Mouse (Mus musculus) CH12.LX (cell line): ENCODE results near the gene Crat.

Source experiments
- CTCF ChIP-seq, 2 experiments: IDR thresholded peaks in 1 of 2; conservative IDR thresholded peaks in 1 of 2; 2 replicates each; pipeline ENCODE4 v1.5.1; 2011 to 2012; ENCODE audit warnings: low read depth in 2 of 2, low read length in 2 of 2, improper control_type of control experiment in 1 of 2, inconsistent platforms in 1 of 2, mild to moderate bottlenecking in 1 of 2, moderate library complexity in 1 of 2
- NELFE ChIP-seq: IDR thresholded peaks from 2 replicates; pipeline ENCODE4 v1.6.1; 2011; ENCODE audit warnings: low read depth, low read length, improper control_type of control experiment
- POLR2A ChIP-seq: IDR thresholded peaks from 2 replicates; pipeline ENCODE4 v1.6.1; 2011; ENCODE audit warnings: low read depth, mild to moderate bottlenecking, improper control_type of control experiment, low read length
- RCOR1 ChIP-seq: conservative IDR thresholded peaks from 2 replicates; pipeline ENCODE4 v1.6.1; 2012; ENCODE audit warnings: low read depth, mild to moderate bottlenecking, inconsistent platforms, low read length, improper control_type of control experiment
- USF1 ChIP-seq: IDR thresholded peaks from 2 replicates; pipeline ENCODE4 v1.6.1; 2014; ENCODE audit warnings: low read depth, mild to moderate bottlenecking, inconsistent platforms, low read length, improper control_type of control experiment
- USF2 ChIP-seq: conservative IDR thresholded peaks from 2 replicates; pipeline ENCODE4 v1.6.1; 2011; ENCODE audit warnings: low read depth, low read length, improper control_type of control experiment

GRCm38 (mm10) chr2:30357552-30358510 is 57.8 kb downstream of the Crat start:
- TF ChIP-seq USF2 (no peak), NELFE (no peak), USF1 (no peak), POLR2A (no peak), CTCF (conservative IDR thresholded peaks at IDR 0.05 in 1 of 2, IDR thresholded peaks at IDR 0.05 in 1 of 2; ENCODE audit: low read depth in 2 of 2, low read length in 2 of 2) (no peak), RCOR1 (no peak)
